In genomic region chr9:106071651-106072050, GRCm38 (mm10) we compare ENCODE assay signal across 33 mouse cellular contexts. TPM values are rescaled to one million over a fixed set of nuclear protein-coding genes. Genes with fewer than 3 reads are reported as not detected.
DNase-seq lines count a peak whose midpoint lies in the region; ATAC-seq and TF ChIP-seq lines count a peak whose summit lies in the region.
"Had no signal": no experiment of that assay in that cellular context is flagged by ENCODE, and none has a peak within 500 bp of the region (broad histone marks: within the 10 kb centered on the region; RNA-seq: fewer than 3 reads in every experiment).

No protein-coding gene starts in this region.

- H3K27ac ChIP-seq in MEL (ENCODE audit: control insufficient read depth, low read depth, low read length) = no peak overlapping the region
- H3K27ac ChIP-seq in midbrain, embryonic 15.5 days = no peak overlapping the region
- H3K27ac ChIP-seq: embryonic facial prominence, embryonic 12.5 days; hindbrain, embryonic 12.5 days; hindbrain, postnatal 0 days; left cerebral cortex, adult 2 months; limb, embryonic 12.5 days; liver, embryonic 15.5 days; midbrain, embryonic 10.5 days had no signal

- 80% methylated on average over 6 of the region's 6 CpGs for WGBS in midbrain, embryonic 15.5 days

- no peak for TF ChIP-seq POLR2A in MEL (IDR thresholded peaks at IDR 0.05; ENCODE audit: control insufficient read depth in 1 of 2, insufficient read depth in 1 of 2, low read depth in 1 of 2, low read length in 2 of 2, poor library complexity in 1 of 2)

- DNase-seq in CD4-positive helper T cell, adult 2 months (ENCODE audit: low read depth, low spot score) = peak; percentile 26
- peak; percentile 52 for DNase-seq in MEL (ENCODE audit: low read depth, low spot score)
- DNase-seq in induced T-regulatory cell, adult 2 months (ENCODE audit: low read depth) = peak; percentile 8
- no peak for DNase-seq in heart, adult 11 months
- no peak for DNase-seq in testis, postnatal 14 days (ENCODE audit: low spot score)
- DNase-seq: adrenal gland, postnatal 10 days; cerebellum, adult 11 months; cerebellum, adult 9-10 months; cerebellum, postnatal 36 days; embryo, embryonic 11 days; gastrocnemius, postnatal 14 days; heart, adult 18-20 months; heart, postnatal 36 days; kidney, postnatal 14 days; lung, embryonic 14.5 days; retina, postnatal 1 day; right cerebral cortex, postnatal 14 days; thymus, adult 2 months had no signal

- no peak overlapping the region for H3K9ac ChIP-seq in MEL (ENCODE audit: control insufficient read depth, low read depth, low read length, poor library complexity, severe bottlenecking)
- no peak overlapping the region for H3K9ac ChIP-seq in midbrain, embryonic 15.5 days
- H3K9ac ChIP-seq: embryonic facial prominence, embryonic 12.5 days; hindbrain, embryonic 12.5 days; limb, embryonic 12.5 days; liver, embryonic 15.5 days; lung, embryonic 14.5 days had no signal

- peaks cover 0 to 3% of the 10 kb centered on the region in 2 experiments; a peak in 2 of 4 replicates for H3K36me3 ChIP-seq in MEL (ENCODE audit: control insufficient read depth in 1 of 2, insufficient read depth in 2 of 2, low read length in 2 of 2)
- no peaks in the 10 kb centered on the region for H3K36me3 ChIP-seq in midbrain, embryonic 15.5 days (replicated peaks)
- H3K36me3 ChIP-seq: embryonic facial prominence, embryonic 12.5 days; hindbrain, embryonic 12.5 days; limb, embryonic 12.5 days; liver, embryonic 15.5 days; midbrain, embryonic 10.5 days had no signal

- H3K9me3 ChIP-seq in MEL (replicated peaks; ENCODE audit: insufficient read depth, low read length) = no peaks in the 10 kb centered on the region
- no peaks in the 10 kb centered on the region for H3K9me3 ChIP-seq in midbrain, embryonic 15.5 days
- H3K9me3 ChIP-seq: embryonic facial prominence, embryonic 12.5 days; hindbrain, embryonic 12.5 days; limb, embryonic 12.5 days; liver, embryonic 15.5 days; midbrain, embryonic 10.5 days had no signal

- no peak overlapping the region for H3K4me2 ChIP-seq in midbrain, embryonic 15.5 days
- H3K4me2 ChIP-seq: embryonic facial prominence, embryonic 12.5 days; heart, embryonic 11.5 days; hindbrain, embryonic 12.5 days; limb, embryonic 12.5 days; liver, embryonic 15.5 days; lung, embryonic 14.5 days had no signal

- peak; percentile 29 for ATAC-seq in CD4-positive, CD25-positive, alpha-beta regulatory T cell, adult 4 months
- ATAC-seq in midbrain, embryonic 15.5 days (replicated peaks) = no peak
- ATAC-seq: forebrain, embryonic 14.5 days; hindbrain, postnatal 0 days; intestine, postnatal 0 days had no signal

- no peaks in the 10 kb centered on the region for H3K27me3 ChIP-seq in MEL (ENCODE audit: control insufficient read depth in 1 of 2, insufficient read depth in 2 of 2, low read length in 2 of 2)
- H3K27me3 ChIP-seq in midbrain, embryonic 15.5 days (replicated peaks) = no peaks in the 10 kb centered on the region
- H3K27me3 ChIP-seq: embryonic facial prominence, embryonic 12.5 days; hindbrain, embryonic 12.5 days; liver, embryonic 15.5 days had no signal

- no peak for TF ChIP-seq RAD21 in MEL (IDR thresholded peaks at IDR 0.05; ENCODE audit: low read depth, low read length)

- no peak for TF ChIP-seq CTCF in MEL (IDR thresholded peaks at IDR 0.05 in 2 of 3, conservative IDR thresholded peaks at IDR 0.05 in 1 of 3; ENCODE audit: control insufficient read depth in 1 of 3, insufficient read depth in 1 of 3, low read depth in 2 of 3, low read length in 3 of 3, poor library complexity in 1 of 3, severe bottlenecking in 1 of 3)

- no peak overlapping the region for H3K4me3 ChIP-seq in MEL (ENCODE audit: control insufficient read depth in 1 of 2, insufficient read depth in 1 of 2, low read depth in 2 of 2, low read length in 2 of 2)
- no peak overlapping the region for H3K4me3 ChIP-seq in midbrain, embryonic 15.5 days
- H3K4me3 ChIP-seq: embryonic facial prominence, embryonic 12.5 days; hindbrain, embryonic 12.5 days; left cerebral cortex, adult 2 months; limb, embryonic 12.5 days; liver, embryonic 15.5 days; midbrain, embryonic 10.5 days had no signal

- H3K4me1 ChIP-seq in MEL (ENCODE audit: control insufficient read depth in 1 of 2, insufficient read depth in 2 of 2, low read length in 2 of 2) = peaks cover 0 to 11% of the 10 kb centered on the region in 2 experiments; a peak in 2 of 4 replicates
- H3K4me1 ChIP-seq in midbrain, embryonic 15.5 days = no peaks in the 10 kb centered on the region
- H3K4me1 ChIP-seq: embryonic facial prominence, embryonic 12.5 days; hindbrain, embryonic 12.5 days; limb, embryonic 12.5 days; liver, embryonic 15.5 days; midbrain, embryonic 10.5 days had no signal

- no peak for TF ChIP-seq EP300 in MEL (IDR thresholded peaks at IDR 0.05; ENCODE audit: low read depth in 1 of 2, low read length in 2 of 2)

- no peaks in the 10 kb centered on the region for H3K79me2 ChIP-seq in MEL (ENCODE audit: control insufficient read depth, insufficient read depth, low read length, poor library complexity)

TF ChIP-seq in MEL, 35 proteins besides CTCF, POLR2A, EP300 and RAD21:
- TF ChIP-seq BHLHE40 (IDR thresholded peaks at IDR 0.05; ENCODE audit: borderline replicate concordance, low read depth, low read length) = no peak
- no peak for TF ChIP-seq ZKSCAN1 (IDR thresholded peaks at IDR 0.05; ENCODE audit: low read depth, low read length)
- no peak for TF ChIP-seq TBP (IDR thresholded peaks at IDR 0.05; ENCODE audit: low read depth, low read length)
- TF ChIP-seq ELF1 (IDR thresholded peaks at IDR 0.05; ENCODE audit: low read depth, low read length) = no peak
- TF ChIP-seq GATA1 (IDR thresholded peaks at IDR 0.05; ENCODE audit: low read depth, low read length) = no peak
- TF ChIP-seq MAZ (IDR thresholded peaks at IDR 0.05; ENCODE audit: low read depth, low read length) = no peak
- no peak for TF ChIP-seq NRF1 (IDR thresholded peaks at IDR 0.05; ENCODE audit: insufficient read depth, low read depth, low read length, poor library complexity, severe bottlenecking)
- TF ChIP-seq CHD2 (IDR thresholded peaks at IDR 0.05; ENCODE audit: low read length) = no peak
- no peak for TF ChIP-seq ZC3H11A (IDR thresholded peaks at IDR 0.05; ENCODE audit: low read depth, low read length)
- TF ChIP-seq ZNF384 (IDR thresholded peaks at IDR 0.05; ENCODE audit: low read depth, low read length) = no peak
- TF ChIP-seq USF2 (IDR thresholded peaks at IDR 0.05; ENCODE audit: borderline replicate concordance in 1 of 2, insufficient read depth in 1 of 2, low read depth in 1 of 2, low read length in 2 of 2) = no peak
- TF ChIP-seq MAFK (IDR thresholded peaks at IDR 0.05; ENCODE audit: borderline replicate concordance, low read depth, low read length) = no peak
- no peak for TF ChIP-seq KAT2A (conservative IDR thresholded peaks at IDR 0.05; ENCODE audit: low read depth, low read length)
- TF ChIP-seq CHD1 (IDR thresholded peaks at IDR 0.05; ENCODE audit: low read depth, low read length) = no peak
- TF ChIP-seq MYB (IDR thresholded peaks at IDR 0.05; ENCODE audit: low read depth, low read length) = no peak

RNA-seq across cellular contexts. Expression of gene Col6a4, which starts 24.9 kb away (rescaled TPM):
- not detected for polyA plus RNA-seq in CD4-positive, CD25-positive, alpha-beta regulatory T cell, adult 4 months (2017; shearing (Covaris generic))
- total RNA-seq in MEL (2012; rRNA removed) = not detected in 2 replicates
- not detected for polyA plus RNA-seq in MEL (2012; ENCODE audit: insufficient read depth in 1 of 2, insufficient read length in 2 of 2, low read depth in 1 of 2, low replicate concordance in 2 of 2, missing spikeins in 1 of 2)
- 1.8 TPM in 2 replicates for polyA plus RNA-seq in midbrain, embryonic 15.5 days (2015; fragmentation: Nextera tagmentation; extraction: Ambion mirVana)
- total RNA-seq: heart, postnatal 36 days; liver, adult 2 months; megakaryocyte progenitor cell, adult 5-6 weeks had no signal
- polyA plus RNA-seq: C2C12; liver, adult 2 months; liver, embryonic 15.5 days had no signal

Comparison
In these comparisons a context has a peak if more than half of its experiments do, and no peak if none do; other contexts are left out.
1. DNase-seq: peak in CD4-positive helper T cell, adult 2 months (single experiment), MEL (single experiment) and induced T-regulatory cell, adult 2 months (single experiment); none in heart, adult 11 months (single experiment) and testis, postnatal 14 days (single experiment).